Mouse (Mus musculus): ENCODE results near the gene Bicra. TPM values are rescaled to one million over a fixed set of nuclear protein-coding genes. Genes with fewer than 3 reads are reported as not detected.
A peak's percentile ranks its signal among the peaks of the same experiment; 100 is the strongest.

Bicra gene
- total and polyA plus RNA-seq, 2 experiments from 2014 or later: 3.8 to 6.2 TPM

DNA sequence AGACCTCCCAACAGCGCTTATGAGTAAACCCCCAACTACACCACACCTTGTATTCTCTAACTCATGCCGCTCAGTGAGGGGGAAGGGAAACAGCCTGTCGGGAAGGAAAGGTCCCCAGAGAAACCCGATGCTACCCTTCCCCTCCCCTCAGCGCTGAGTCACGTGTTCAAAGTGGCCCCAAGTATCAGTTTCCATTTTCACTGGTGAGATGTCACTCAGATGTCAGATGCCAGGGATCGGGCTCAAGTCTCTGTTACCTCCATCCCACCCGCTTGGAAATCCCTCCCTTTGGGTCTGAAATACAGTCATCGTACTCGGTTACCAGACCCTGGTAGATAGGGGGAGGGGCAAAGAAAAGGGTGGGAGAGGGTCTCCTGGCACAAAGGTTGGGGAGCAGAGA, 125.9 kb downstream of the Bicra start:
- H3K9me3 ChIP-seq (ENCODE audit: low read length): no peaks in the 10 kb centered on the region
- peak overlapping the region; percentile 86 for H3K4me2 ChIP-seq (ENCODE audit: low read depth, low read length)
- H3K36me3 ChIP-seq (ENCODE audit: insufficient read depth, low read length): peaks cover 10% of the 10 kb centered on the region; the same call in 1 of the 2 replicates
- DNase-seq (ENCODE audit: low spot score) (peak; percentile 69), ATAC-seq (peak; percentile 34)
- peak overlapping the region; percentile 80 for H3K4me3 ChIP-seq (ENCODE audit: low read length)
- peaks cover 14% of the 10 kb centered on the region for H3K4me1 ChIP-seq (ENCODE audit: insufficient read depth, low read length)
- peak overlapping the region; percentile 84 for H3K9ac ChIP-seq (replicated peaks; ENCODE audit: low read length)
- no peaks in the 10 kb centered on the region for H3K27me3 ChIP-seq (ENCODE audit: insufficient read depth, low read length)
- WGBS: 1% methylated on average over 10 of the region's 10 CpGs
- peak overlapping the region; percentile 90 for H3K27ac ChIP-seq
- TF ChIP-seq CTCF (IDR thresholded peaks at IDR 0.05; ENCODE audit: low read depth): no peak

Other genes starting within 250 kb of the Bicra start
- not detected in 2 replicates for gene Obox6, start 208.2 kb downstream of the Bicra start, total RNA-seq (2014; rRNA removed)
- gene Obox6, start 208.2 kb downstream of the Bicra start, polyA plus RNA-seq (2015; fragmentation: Nextera tagmentation; extraction: Ambion mirVana): not detected in 2 replicates
- not detected in 2 replicates for gene Crx, start 168.0 kb downstream of the Bicra start, total RNA-seq (2014; rRNA removed)
- not detected in 2 replicates for gene Crx, start 168.0 kb downstream of the Bicra start, polyA plus RNA-seq (2015; fragmentation: Nextera tagmentation; extraction: Ambion mirVana)
- gene Crxos, start 165.3 kb downstream of the Bicra start, total RNA-seq (2014; rRNA removed): not detected in 2 replicates
- 0.15 TPM in 1 of 2 replicates, not detected in the other for gene Crxos, start 165.3 kb downstream of the Bicra start, polyA plus RNA-seq (2015; fragmentation: Nextera tagmentation; extraction: Ambion mirVana)
- gene Selenow, start 125.5 kb downstream of the Bicra start, total RNA-seq (2014; rRNA removed): 501 and 566 TPM in 2 replicates
- gene Selenow, start 125.5 kb downstream of the Bicra start, polyA plus RNA-seq (2015; fragmentation: Nextera tagmentation; extraction: Ambion mirVana): 1,894 and 2,002 TPM in 2 replicates
- gene Nop53, start 101.8 kb downstream of the Bicra start, total RNA-seq (2014; rRNA removed): 76.5 and 82.1 TPM in 2 replicates
- 124 and 127 TPM in 2 replicates for gene Nop53, start 101.8 kb downstream of the Bicra start, polyA plus RNA-seq (2015; fragmentation: Nextera tagmentation; extraction: Ambion mirVana)
- gene Ehd2, start 80.4 kb downstream of the Bicra start, total RNA-seq (2014; rRNA removed): 5.0 and 9.5 TPM in 2 replicates
- gene Ehd2, start 80.4 kb downstream of the Bicra start, polyA plus RNA-seq (2015; fragmentation: Nextera tagmentation; extraction: Ambion mirVana): 4.4 and 5.3 TPM in 2 replicates
- gene Zfp541, start 13.9 kb upstream of the Bicra start, total RNA-seq (2014; rRNA removed): 0.31 and 0.72 TPM in 2 replicates
- gene Zfp541, start 13.9 kb upstream of the Bicra start, polyA plus RNA-seq (2015; fragmentation: Nextera tagmentation; extraction: Ambion mirVana): 0.15 and 0.24 TPM in 2 replicates
- 413 and 441 TPM in 2 replicates for gene Napa, start 50.5 kb upstream of the Bicra start, total RNA-seq (2014; rRNA removed)
- 253 and 256 TPM in 2 replicates for gene Napa, start 50.5 kb upstream of the Bicra start, polyA plus RNA-seq (2015; fragmentation: Nextera tagmentation; extraction: Ambion mirVana)
- gene Kptn, start 72.0 kb upstream of the Bicra start, total RNA-seq (2014; rRNA removed): 33.3 and 41.7 TPM in 2 replicates
- 33.2 and 35.8 TPM in 2 replicates for gene Kptn, start 72.0 kb upstream of the Bicra start, polyA plus RNA-seq (2015; fragmentation: Nextera tagmentation; extraction: Ambion mirVana)
- 78.6 and 79.4 TPM in 2 replicates for gene Slc8a2, start 81.9 kb upstream of the Bicra start, total RNA-seq (2014; rRNA removed)
- 1.2 TPM in 2 replicates for gene Slc8a2, start 81.9 kb upstream of the Bicra start, polyA plus RNA-seq (2015; fragmentation: Nextera tagmentation; extraction: Ambion mirVana)
- gene Meis3, start 127.2 kb upstream of the Bicra start, total RNA-seq (2014; rRNA removed): 76.6 and 81.3 TPM in 2 replicates
- gene Meis3, start 127.2 kb upstream of the Bicra start, polyA plus RNA-seq (2015; fragmentation: Nextera tagmentation; extraction: Ambion mirVana): 77.5 and 84.6 TPM in 2 replicates
- 21.1 and 25.0 TPM in 2 replicates for gene Dhx34, start 174.1 kb upstream of the Bicra start, total RNA-seq (2014; rRNA removed)
- 9.1 and 9.4 TPM in 2 replicates for gene Dhx34, start 174.1 kb upstream of the Bicra start, polyA plus RNA-seq (2015; fragmentation: Nextera tagmentation; extraction: Ambion mirVana)
- 0.47 TPM in 1 of 2 replicates, not detected in the other for gene C5ar2, start 196.2 kb upstream of the Bicra start, total RNA-seq (2014; rRNA removed)
- gene C5ar2, start 196.2 kb upstream of the Bicra start, polyA plus RNA-seq (2015; fragmentation: Nextera tagmentation; extraction: Ambion mirVana): 0.11 and 0.18 TPM in 2 replicates
- gene C5ar1, start 211.6 kb upstream of the Bicra start, total RNA-seq (2014; rRNA removed): 1.4 and 1.9 TPM in 2 replicates
- gene C5ar1, start 211.6 kb upstream of the Bicra start, polyA plus RNA-seq (2015; fragmentation: Nextera tagmentation; extraction: Ambion mirVana): 0.93 and 1.5 TPM in 2 replicates
- gene Inafm1, start 225.7 kb upstream of the Bicra start, total RNA-seq (2014; rRNA removed): 56.0 and 71.3 TPM in 2 replicates
- 74.1 and 78.4 TPM in 2 replicates for gene Inafm1, start 225.7 kb upstream of the Bicra start, polyA plus RNA-seq (2015; fragmentation: Nextera tagmentation; extraction: Ambion mirVana)
- gene Ccdc9, start 238.9 kb upstream of the Bicra start, total RNA-seq (2014; rRNA removed): 11.8 and 27.9 TPM in 2 replicates
- gene Ccdc9, start 238.9 kb upstream of the Bicra start, polyA plus RNA-seq (2015; fragmentation: Nextera tagmentation; extraction: Ambion mirVana): 13.4 and 14.8 TPM in 2 replicates

Data from hindbrain, postnatal 0 days (tissue).